In genomic region chr12:20232746-20233453, GRCm38 (mm10) we compare ENCODE assay signal across 8 mouse cellular contexts.
A peak's percentile ranks its signal among the peaks of the same experiment; 100 is the strongest.
DNase-seq lines count a peak whose midpoint lies in the region; ATAC-seq and TF ChIP-seq lines count a peak whose summit lies in the region.

No protein-coding gene starts in this region.

- H3K4me2 ChIP-seq in limb, embryonic 11.5 days (ENCODE audit: low read depth, severe bottlenecking) = no peak overlapping the region

- 66% methylated on average over 32 of the region's 32 CpGs for WGBS in heart, embryonic 10.5 days
- WGBS in limb, embryonic 11.5 days = 69% methylated on average over 32 of the region's 32 CpGs

- H3K9ac ChIP-seq in limb, embryonic 11.5 days (ENCODE audit: low read length) = no peak overlapping the region

- in situ Hi-C loops in Patski (cut with MboI; ENCODE audit: low pct_unique_long_range_greater_than_20kb) = no loop called here

- no peaks in the 10 kb centered on the region for H3K4me1 ChIP-seq in heart, embryonic 10.5 days
- no peaks in the 10 kb centered on the region for H3K4me1 ChIP-seq in limb, embryonic 11.5 days (ENCODE audit: control insufficient read depth, insufficient read depth, low read length)

- intact Hi-C loops in heart, postnatal 36 days (cut with DNase I) = no loop called here

- peaks cover 64% of the 10 kb centered on the region for H3K9me3 ChIP-seq in heart, embryonic 10.5 days
- H3K9me3 ChIP-seq in limb, embryonic 11.5 days (ENCODE audit: control insufficient read depth, low read length) = peaks cover 62% of the 10 kb centered on the region

- ATAC-seq in Patski = peak; percentile 6
- peak; percentile 73 for ATAC-seq in limb, embryonic 11.5 days (ENCODE audit: insufficient number of reproducible peaks, low FRiP score, low TSS enrichment, low read depth)
- ATAC-seq in monocyte, adult 5-6 weeks (replicated peaks; ENCODE audit: insufficient number of reproducible peaks, low FRiP score, low TSS enrichment, poor library complexity, severe bottlenecking) = peak; percentile 53

- POLR2A ChIA-PET in Patski (lab: Charles Lee) = no interaction called here

- no peak overlapping the region for H3K27ac ChIP-seq in heart, embryonic 10.5 days
- H3K27ac ChIP-seq in limb, embryonic 11.5 days (replicated peaks; ENCODE audit: low read depth, low read length) = no peak overlapping the region

- peaks cover 30% of the 10 kb centered on the region for H3K36me3 ChIP-seq in heart, embryonic 10.5 days
- peaks cover 19% of the 10 kb centered on the region; the same call in 1 of the 2 replicates for H3K36me3 ChIP-seq in limb, embryonic 11.5 days (ENCODE audit: control insufficient read depth, insufficient read depth, low read length)

- H3K27me3 ChIP-seq in heart, embryonic 10.5 days (ENCODE audit: insufficient read depth, poor library complexity, severe bottlenecking) = peaks cover 17% of the 10 kb centered on the region
- no peaks in the 10 kb centered on the region for H3K27me3 ChIP-seq in Patski
- H3K27me3 ChIP-seq in limb, embryonic 11.5 days (ENCODE audit: control insufficient read depth, insufficient read depth, low read length) = peaks cover 12% of the 10 kb centered on the region

- H3K4me3 ChIP-seq in heart, embryonic 10.5 days = peak overlapping the region; percentile 3; the same call in 1 of the 2 replicates
- H3K4me3 ChIP-seq in limb, embryonic 11.5 days (ENCODE audit: low read depth, low read length) = no peak overlapping the region

- TF ChIP-seq CTCF in Patski (IDR thresholded peaks at IDR 0.05) = no peak

- CTCF ChIA-PET in Patski (lab: Charles Lee) = no interaction called here

- DNase-seq in heart, embryonic 10.5 days (ENCODE audit: low spot score) = peak; percentile 80
- DNase-seq in heart, postnatal 36 days = no peak
- no peak for DNase-seq in Patski (ENCODE audit: low read depth, low spot score)
- DNase-seq in gastrocnemius, postnatal 10 days = peak; percentile 18
- peak; percentile 45 for DNase-seq in limb, embryonic 11.5 days (ENCODE audit: low spot score)
- no peak for DNase-seq in layer of hippocampus, postnatal 25 days (ENCODE audit: extremely low spot score in 1 of 2, low spot score in 1 of 2)
- no peak for DNase-seq in layer of hippocampus, postnatal 10 days (ENCODE audit: low spot score in 2 of 2)

Comparison
In these comparisons a context has a peak if more than half of its experiments do, and no peak if none do; other contexts are left out.
1. DNase-seq: peak in heart, embryonic 10.5 days (single experiment), gastrocnemius, postnatal 10 days (single experiment) and limb, embryonic 11.5 days (single experiment); none in heart, postnatal 36 days (0 of 2), Patski (single experiment), layer of hippocampus, postnatal 25 days (0 of 2) and layer of hippocampus, postnatal 10 days (0 of 2).
2. ATAC-seq: peak in every context shown above with its lines; median percentile 73 in limb, embryonic 11.5 days; 53 in monocyte, adult 5-6 weeks; 6 in Patski.